Mouse (Mus musculus) gastrocnemius, adult 8-10 months (tissue): ENCODE data around the gene Runx2. TPM values are rescaled to one million over a fixed set of nuclear protein-coding genes. Genes with fewer than 3 reads are reported as not detected.

Experiments
- DNase-seq, 2 experiments: peaks; one replicate each; pipeline ENCODE4 v3.0.0; 2022; ENCODE audit warnings: low spot score in 2 of 2
- total RNA-seq, 4 experiments: library from RNA; stranded (reverse); gene quantifications; 2 replicates each; pipeline ENCODE4 v1.2.4; 2022

The Runx2 gene
- total RNA-seq, 4 experiments from 2014 or later = 0.24 to 0.63 (median 0.42) TPM

DNA sequence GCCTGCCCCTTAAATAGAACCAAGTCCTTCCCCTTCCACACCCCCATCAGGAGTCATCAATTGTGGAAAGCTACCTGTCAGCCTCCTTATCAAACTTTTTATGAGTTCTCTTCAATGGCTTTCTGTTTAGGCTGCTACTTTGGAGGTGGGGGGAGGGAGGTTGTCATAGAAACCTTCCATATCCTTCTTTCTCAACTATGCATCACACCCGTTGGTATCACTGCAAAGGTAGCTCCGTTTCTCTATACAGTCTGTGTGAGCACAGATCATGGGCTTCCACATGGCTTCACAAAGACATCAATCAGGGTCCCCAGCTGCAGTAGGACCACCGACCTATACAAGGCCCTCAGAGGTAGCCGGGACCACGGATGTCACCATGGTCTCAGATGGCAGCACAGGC is 329.3 kb downstream of the Runx2 start:
- no peak for DNase-seq

DNA sequence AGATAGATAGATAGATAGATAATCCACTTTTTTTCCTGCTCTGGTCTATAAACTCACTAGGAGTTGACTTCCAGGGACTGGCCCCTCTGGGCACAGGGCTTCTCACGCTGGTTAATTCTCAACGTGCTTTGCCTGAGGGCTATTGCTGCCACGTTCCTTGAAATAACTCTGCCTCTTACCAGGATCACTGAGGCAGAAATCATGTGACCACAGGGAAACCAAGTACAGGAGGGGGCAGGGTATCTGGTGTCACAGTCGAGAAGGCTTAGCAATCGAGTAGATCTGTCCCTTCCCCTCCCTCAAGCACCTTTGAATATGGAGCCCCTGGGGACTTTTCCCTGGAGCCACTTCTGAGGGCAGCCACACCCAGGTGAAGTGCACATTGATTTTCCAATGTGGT is 334.7 kb downstream of the Runx2 start:
- no peak for DNase-seq

DNA sequence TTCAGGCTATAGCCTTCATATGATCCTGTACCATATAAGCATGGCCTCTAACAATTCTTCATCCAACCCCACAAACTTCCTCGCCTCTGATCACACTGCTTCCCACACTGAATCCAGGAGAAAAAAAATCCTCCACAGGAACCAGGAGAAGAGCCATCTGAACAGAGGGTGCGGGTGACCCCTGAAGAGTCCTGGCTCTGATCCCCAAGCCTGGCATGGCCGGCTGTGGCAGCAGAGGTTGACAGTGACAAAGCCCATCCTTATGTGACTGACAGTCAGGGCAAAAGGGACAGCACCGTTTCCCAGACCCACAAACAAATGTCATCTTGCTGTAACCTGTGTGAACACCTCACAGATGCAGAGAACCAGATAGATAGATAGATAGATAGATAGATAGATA is 335.1 kb downstream of the Runx2 start:
- DNase-seq = no peak

DNA sequence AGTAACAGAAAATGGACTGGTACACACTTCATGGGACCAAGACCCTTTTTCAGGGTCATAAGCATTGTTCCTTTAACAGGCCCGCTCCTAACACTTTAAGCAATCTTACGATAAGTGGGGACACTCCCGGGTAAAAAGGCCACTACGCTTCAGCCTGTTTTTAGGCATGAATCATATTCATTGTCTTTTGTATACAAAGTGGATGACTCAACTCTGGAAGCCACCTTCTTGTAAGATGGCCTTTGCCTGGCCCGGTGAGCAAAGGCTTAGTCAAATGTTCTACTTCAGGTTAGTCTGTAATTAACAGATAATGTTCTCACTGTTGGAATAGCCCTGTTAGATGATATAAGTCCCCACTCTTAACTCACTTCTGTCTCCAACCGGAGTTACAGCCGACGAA is 338.7 kb downstream of the Runx2 start:
- DNase-seq = no peak

DNA sequence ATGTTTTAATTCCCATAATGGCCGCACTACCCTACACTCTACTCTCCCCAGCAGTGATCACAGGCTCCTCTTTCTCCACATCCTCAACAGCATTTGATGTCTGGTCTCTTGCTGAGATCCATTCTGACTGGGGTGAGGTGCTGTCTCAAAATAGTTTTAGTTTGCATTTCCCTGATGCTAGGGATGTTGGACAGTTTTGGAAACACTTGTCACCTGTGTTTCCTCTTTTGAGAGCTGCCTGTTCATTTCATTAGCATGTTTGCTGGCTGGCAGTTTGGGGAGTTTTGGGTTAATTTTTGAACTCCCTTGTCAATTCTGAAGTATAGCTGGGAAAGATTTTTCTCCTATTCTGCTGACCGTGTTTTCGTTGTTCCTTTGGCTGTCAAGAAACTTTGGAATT is 340.3 kb downstream of the Runx2 start:
- no peak for DNase-seq

DNA sequence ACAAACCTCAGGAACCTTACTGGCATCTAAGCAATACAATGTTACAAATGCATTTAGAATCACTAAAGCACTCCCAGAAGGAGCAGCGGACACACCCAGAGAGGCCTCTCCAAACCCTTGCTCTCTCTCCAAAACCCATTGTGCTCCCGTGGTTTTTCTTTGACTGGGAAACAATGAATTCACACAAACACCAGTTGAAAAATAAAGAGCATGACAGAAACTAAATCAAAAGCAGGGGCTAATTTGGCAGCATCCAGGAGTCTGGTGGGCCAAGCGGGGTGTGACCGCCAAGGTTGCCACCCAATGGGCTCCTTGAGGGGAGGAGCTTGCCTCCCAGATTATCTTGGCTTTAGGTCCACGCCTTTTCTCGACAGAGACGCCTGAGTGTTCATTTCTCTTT is 341.9 kb downstream of the Runx2 start:
- DNase-seq = no peak

DNA sequence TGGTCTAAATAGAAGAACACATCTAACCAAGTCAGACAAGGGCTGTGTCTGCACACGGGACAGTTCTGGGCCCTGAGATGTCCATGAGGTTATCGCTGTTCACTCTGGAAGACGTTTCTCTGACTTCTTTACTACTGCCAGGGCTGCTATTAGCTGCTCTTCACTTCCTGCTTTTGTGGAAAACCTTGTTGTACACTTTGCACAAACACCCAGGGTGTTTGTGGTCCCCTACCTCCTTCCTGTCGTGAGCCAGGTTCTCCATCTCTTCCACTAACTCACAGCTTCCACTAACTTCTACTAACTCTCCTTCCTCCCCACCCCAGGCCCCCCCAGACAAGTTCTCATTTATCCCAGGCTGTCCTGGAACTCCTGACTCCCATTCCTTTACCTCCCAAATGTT is 350.9 kb downstream of the Runx2 start:
- DNase-seq = no peak

DNA sequence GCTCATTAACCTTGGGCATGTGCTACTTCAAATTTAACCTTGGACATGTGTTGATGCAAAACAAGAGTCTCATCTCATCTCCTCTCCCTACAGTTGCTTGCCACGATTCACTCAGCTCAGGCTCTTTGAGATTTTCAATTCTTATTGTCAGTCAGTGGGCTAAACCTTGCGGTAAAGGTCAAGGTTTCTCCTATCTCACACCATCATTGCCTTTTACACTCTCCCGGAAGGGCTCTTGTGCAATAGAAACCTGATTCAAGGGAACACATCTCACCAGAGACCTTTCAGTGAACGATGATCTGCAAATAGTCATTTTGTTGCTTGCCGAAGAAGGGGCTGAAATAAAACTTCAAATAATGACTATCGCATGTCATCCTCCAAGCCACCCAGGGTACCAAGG is 354.4 kb downstream of the Runx2 start:
- no peak for DNase-seq

DNA sequence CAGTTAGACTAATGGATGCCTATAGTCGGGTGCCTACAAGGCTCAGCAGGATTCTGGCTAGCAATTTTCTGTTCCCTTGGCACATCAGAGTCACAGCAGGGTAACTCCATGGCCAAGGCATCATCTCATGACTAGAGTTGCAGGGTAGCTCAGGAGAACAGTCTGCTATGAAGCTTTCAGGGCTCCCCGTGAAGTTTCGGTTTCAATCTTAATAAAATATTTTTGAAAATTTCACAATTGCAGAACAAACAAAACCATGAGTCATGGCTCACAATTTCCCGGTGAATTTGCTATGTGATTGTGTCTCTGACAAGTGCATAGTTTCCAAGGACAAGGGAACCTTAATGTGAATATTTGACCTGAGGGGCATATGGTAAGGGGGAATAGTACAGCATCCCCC is 355.6 kb downstream of the Runx2 start:
- no peak for DNase-seq

DNA sequence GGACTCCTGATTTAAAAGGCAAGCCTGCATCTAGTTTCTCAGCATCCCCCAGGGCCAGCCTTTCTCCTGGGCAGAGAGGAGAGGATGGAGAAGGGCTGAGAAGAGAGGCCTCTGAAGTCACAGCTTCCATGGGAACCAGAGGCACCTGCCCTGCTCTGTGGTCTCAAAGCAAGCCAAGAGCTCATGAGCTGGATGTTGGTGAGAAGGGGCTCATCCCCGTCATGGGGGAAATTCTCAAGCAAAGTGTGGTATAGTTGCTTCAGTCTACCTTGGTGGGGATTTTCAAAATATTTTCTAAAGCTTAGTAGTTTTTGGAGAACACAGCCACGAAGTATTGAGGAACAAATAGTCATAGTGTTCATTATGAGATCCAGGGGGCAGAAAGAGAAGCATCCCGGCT is 357.9 kb downstream of the Runx2 start:
- DNase-seq = no peak

DNA sequence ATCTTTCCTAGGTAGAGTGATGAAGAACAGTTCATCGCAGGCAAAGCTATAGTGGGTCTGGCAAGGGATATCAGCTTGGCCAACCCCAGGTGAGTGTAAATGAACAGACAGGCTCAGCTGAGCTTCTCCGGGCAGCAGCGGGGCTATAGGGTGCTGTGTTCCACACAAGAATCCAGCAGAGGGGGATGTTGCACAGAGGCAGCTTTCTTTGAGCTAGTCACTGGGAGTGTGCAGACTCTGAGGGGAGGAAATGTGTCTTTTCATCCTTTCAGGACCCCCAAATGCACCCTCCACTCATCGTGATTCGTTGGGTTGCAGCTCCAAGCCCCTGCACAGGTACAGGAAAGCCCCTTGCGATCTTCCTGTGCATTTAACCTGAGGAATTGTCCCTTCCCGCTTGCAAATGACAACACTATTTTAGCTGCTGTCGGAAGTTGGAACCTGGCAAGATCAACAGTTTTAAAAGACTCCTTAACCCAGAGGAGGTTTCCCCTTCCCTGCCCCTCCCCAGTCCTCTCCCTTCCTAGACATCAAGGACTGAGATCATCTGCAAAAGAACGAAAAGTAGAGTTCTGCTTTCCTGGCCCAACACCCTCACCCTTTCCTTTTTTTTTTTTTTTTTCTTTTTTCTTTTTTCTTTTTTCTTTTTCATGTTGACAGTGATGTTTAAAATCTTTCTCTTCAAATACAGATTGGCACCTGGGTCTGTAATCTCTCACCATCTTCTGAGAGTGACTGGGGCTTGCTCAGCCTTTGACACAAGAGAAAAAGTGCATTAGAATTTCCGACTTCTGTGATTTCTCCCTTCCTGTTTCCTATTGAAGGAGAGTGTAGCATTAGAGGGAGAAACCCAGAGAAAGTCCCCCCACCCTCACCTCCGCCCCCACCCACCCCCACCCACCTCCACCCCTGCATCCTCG is 358.7 kb downstream of the Runx2 start:
- peak; percentile 8 to 12 for DNase-seq

DNA sequence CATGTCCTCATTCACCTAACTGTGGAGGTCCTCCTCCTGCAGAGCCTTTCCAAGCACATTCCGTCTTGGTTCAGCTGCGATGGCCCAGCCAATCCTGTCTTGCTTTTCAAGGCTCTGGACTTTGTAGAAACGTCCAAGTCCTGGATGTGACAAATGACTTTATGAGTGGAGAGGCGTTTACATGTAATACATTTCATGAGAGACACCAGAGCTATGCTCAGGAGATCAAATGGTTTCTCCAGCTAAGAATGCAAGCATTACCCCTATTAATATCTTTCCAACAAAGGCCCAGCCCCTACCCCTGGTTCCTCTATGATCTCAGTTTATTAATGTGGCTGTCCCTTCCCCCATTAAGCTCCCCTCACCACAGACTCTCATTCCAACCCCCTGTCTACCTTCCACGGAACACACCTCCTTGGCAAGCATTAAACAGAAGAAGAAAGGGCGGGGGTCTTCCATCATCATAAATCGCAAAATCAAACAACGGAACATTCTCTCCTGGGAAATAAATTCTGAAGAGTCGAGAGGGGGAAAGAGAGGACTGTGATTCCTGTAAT is 364.6 kb downstream of the Runx2 start:
- DNase-seq = no peak

Other genes with a start within 250 kb of the Runx2 start
- gene Supt3, start 37.6 kb downstream of the Runx2 start, total RNA-seq = 10 to 100 TPM in 3 of 4 experiments, 1 to 10 TPM in 1; 9.9 to 20.2 (median 15.0) TPM